Mouse (Mus musculus): ENCODE results near the gene Pla2g1b. TPM values are rescaled to one million over a fixed set of nuclear protein-coding genes. Genes with fewer than 3 reads are reported as not detected.
"Not testable (repeated sequence)": the region's sequence is repeated elsewhere in the genome, so short reads cannot be mapped to it uniquely, and the experiment has no call there.

Gene Pla2g1b
- polyA plus RNA-seq, 1 experiment from 2014 or later, result not detected

DNA sequence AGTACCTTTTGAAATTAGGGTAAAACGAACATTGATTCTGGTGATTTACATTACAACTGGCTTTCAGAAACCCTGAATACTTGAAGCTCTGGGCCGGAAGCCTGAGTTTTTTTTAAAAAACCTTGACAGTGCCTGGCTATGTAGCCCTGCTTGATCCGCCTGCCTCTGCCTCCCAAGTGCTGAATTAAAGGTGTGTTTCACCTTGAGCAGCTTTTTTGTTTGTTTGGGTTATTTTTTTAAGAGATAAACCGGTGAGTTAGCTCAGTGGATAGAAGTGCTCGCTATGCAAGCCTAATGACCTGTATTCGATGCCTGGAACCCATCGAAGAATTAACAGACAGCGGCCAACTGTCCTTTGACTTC is 24.6 kb downstream of the Pla2g1b start:
- DNase-seq (no peak), ATAC-seq (no peak)
- Histone ChIP-seq H3K9ac (replicated peaks) (peak overlapping the region; percentile 42; the same call in 1 of the 2 replicates), H3K27me3 (ENCODE audit: insufficient read depth, low read length) (no peaks in the 10 kb centered on the region), H3K9me3 (ENCODE audit: low read length) (no peaks in the 10 kb centered on the region), H3K4me3 (ENCODE audit: low read depth, low read length) (0 out of 2 replicates have a peak overlapping the region, but pooled peaks have one; percentile 16), H3K36me3 (replicated peaks; ENCODE audit: insufficient read depth, low read length) (no peaks in the 10 kb centered on the region), H3K4me2 (ENCODE audit: low read depth, low read length) (peak overlapping the region; percentile 77), H3K4me1 (ENCODE audit: insufficient read depth) (peaks cover 25% of the 10 kb centered on the region), H3K27ac (ENCODE audit: low read depth) (peak overlapping the region; percentile 100)
- TF ChIP-seq CTCF (IDR thresholded peaks at IDR 0.05; ENCODE audit: low read depth), result no peak
- TF ChIP-seq EP300 (IDR thresholded peaks at IDR 0.05; ENCODE audit: low read depth), result no peak
- 8% methylated on average over 8 of the region's 8 CpGs for WGBS (ENCODE audit: insufficient replicate concordance)

DNA sequence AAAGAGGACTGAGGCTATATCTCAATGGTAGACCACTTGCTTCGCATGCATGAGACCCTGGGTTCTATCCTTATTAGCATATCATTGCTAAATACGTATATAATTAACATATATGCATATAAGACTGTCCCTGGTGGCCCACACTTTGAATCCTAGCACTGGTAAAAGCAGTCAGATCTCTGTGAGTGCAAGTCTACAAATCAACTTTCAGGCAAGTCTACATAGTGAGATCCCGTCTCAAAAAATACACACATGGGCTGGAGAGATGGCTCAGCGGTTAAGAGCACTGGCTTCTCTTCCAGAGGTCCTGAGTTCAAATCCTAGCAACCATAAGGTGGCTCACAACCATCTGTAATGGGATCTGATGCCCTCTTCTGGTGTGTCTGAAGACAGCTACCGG is 25.0 kb downstream of the Pla2g1b start:
- DNase-seq (no peak), ATAC-seq (no peak)
- Histone ChIP-seq H3K4me2 (ENCODE audit: low read depth, low read length) (peak overlapping the region; percentile 77), H3K4me3 (ENCODE audit: low read depth, low read length) (no peak overlapping the region), H3K9me3 (ENCODE audit: low read length) (no peaks in the 10 kb centered on the region), H3K36me3 (replicated peaks; ENCODE audit: insufficient read depth, low read length) (no peaks in the 10 kb centered on the region), H3K27ac (ENCODE audit: low read depth) (peak overlapping the region; percentile 100), H3K4me1 (ENCODE audit: insufficient read depth) (peaks cover 25% of the 10 kb centered on the region), H3K9ac (replicated peaks) (peak overlapping the region; percentile 42), H3K27me3 (ENCODE audit: insufficient read depth, low read length) (no peaks in the 10 kb centered on the region)
- 0 out of 2 replicates have a peak, but pooled peaks have one; percentile 12 for TF ChIP-seq CTCF (IDR thresholded peaks at IDR 0.05; ENCODE audit: low read depth)
- no peak for TF ChIP-seq EP300 (IDR thresholded peaks at IDR 0.05; ENCODE audit: low read depth)
- WGBS (ENCODE audit: insufficient replicate concordance), result 30% methylated on average over 5 of the region's 5 CpGs

DNA sequence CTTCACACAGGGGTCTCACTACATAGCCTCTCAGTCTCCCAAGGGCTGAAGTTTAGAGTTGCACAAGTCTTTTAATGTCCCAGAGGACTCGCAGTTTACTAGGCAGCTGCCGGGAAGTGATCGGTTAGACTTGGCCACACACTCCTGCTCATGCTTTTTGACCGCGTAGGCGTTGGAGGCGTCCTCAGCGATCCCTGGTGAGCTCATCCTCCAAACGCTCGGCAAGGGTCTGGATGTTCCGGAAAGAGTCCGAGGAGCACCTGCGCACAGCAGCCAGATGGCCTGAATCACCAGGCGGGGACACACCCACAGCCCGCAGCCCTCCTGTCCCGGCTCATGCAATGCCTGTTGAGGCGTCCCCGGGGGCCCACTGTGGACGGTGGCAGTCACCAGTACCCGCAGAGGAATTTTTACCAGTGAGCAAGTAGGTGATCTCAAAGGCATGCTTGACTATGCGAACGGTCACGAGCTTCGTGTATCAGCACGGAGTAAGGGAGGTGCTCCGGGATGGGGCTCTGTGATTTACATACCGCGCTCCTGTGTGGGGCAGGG is 25.8 kb downstream of the Pla2g1b start:
- ATAC-seq, result peak; percentile 26
- Histone ChIP-seq H3K9ac (replicated peaks) (peak overlapping the region; percentile 28), H3K27ac (ENCODE audit: low read depth) (peak overlapping the region; percentile 100; the same call in 1 of the 2 replicates), H3K36me3 (replicated peaks; ENCODE audit: insufficient read depth, low read length) (no peaks in the 10 kb centered on the region), H3K27me3 (ENCODE audit: insufficient read depth, low read length) (no peaks in the 10 kb centered on the region), H3K9me3 (ENCODE audit: low read length) (no peaks in the 10 kb centered on the region), H3K4me2 (ENCODE audit: low read depth, low read length) (peak overlapping the region; percentile 77), H3K4me3 (ENCODE audit: low read depth, low read length) (peak overlapping the region; percentile 26), H3K4me1 (ENCODE audit: insufficient read depth) (peaks cover 25% of the 10 kb centered on the region)
- DNase-seq, result peak; percentile 76
- TF ChIP-seq EP300 (IDR thresholded peaks at IDR 0.05; ENCODE audit: low read depth) (no peak), CTCF (IDR thresholded peaks at IDR 0.05; ENCODE audit: low read depth) (0 out of 2 replicates have a peak, but pooled peaks have one; percentile 2)
- WGBS (ENCODE audit: insufficient replicate concordance), result 5% methylated on average over 28 of the region's 28 CpGs

DNA sequence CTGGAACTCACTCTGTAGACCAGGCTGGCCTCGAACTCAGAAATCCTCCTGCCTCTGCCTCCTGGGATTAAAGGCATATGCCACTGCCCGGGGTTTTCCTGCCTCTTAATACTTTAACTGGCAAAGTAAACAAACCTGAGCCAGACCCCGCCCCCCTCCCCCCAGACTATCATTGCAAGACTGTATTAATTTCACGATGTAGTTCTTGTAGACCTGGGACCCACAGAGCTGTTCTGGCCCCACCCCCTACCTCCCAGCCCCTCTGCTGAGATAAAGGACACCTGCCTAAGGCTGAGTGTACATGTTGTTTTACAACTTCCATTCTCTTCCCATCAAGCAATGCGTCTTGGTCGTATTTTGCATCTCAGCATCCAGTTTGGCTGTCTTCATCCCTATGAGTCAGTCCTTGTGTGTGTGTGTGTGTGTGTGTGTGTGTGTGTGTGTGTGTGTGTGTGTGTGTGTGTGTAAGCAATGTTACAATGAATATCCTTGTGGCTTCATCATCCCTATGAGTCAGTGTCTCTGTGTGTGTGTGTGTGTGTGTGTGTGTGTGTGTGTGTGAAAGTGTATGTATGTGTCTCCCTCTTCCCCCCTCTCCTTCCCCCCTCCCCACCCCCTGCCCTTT is 26.8 kb downstream of the Pla2g1b start:
- Histone ChIP-seq H3K27me3 (ENCODE audit: insufficient read depth, low read length) (no peaks in the 10 kb centered on the region), H3K36me3 (replicated peaks; ENCODE audit: insufficient read depth, low read length) (no peaks in the 10 kb centered on the region), H3K27ac (ENCODE audit: low read depth) (no peak overlapping the region), H3K9ac (replicated peaks) (no peak overlapping the region), H3K4me2 (ENCODE audit: low read depth, low read length) (no peak overlapping the region), H3K4me1 (ENCODE audit: insufficient read depth) (peaks cover 25% of the 10 kb centered on the region), H3K9me3 (ENCODE audit: low read length) (no peaks in the 10 kb centered on the region), H3K4me3 (ENCODE audit: low read depth, low read length) (no peak overlapping the region)
- TF ChIP-seq EP300 (IDR thresholded peaks at IDR 0.05; ENCODE audit: low read depth) (no peak), CTCF (IDR thresholded peaks at IDR 0.05; ENCODE audit: low read depth) (no peak)
- 58% methylated on average over 6 of the region's 6 CpGs for WGBS (ENCODE audit: insufficient replicate concordance)
- no peak for ATAC-seq
- DNase-seq, result no peak

DNA sequence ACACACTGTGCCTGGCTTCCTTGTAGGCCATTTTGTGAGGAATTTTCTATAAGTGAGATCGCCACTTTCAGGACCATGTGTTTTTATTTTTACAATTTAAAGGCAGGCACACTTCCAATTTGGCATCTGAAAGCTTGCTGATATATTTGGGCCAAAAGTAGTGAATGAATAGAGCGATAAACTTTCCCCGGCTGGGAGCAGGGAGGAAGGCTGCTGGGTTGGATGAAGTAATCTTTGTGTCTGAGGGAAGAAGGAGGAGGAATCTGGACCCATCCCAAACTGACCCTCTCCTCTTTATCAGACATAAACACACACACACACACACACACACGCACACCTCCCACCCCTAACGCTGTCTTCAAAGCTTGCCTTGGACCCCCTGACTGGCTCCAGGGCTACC is 27.4 kb downstream of the Pla2g1b start:
- no peaks in the 10 kb centered on the region for H3K27me3 ChIP-seq (ENCODE audit: insufficient read depth, low read length)
- H3K9me3 ChIP-seq (ENCODE audit: low read length), result no peaks in the 10 kb centered on the region
- H3K27ac ChIP-seq (ENCODE audit: low read depth), result no peak overlapping the region
- no peak for DNase-seq
- no peaks in the 10 kb centered on the region for H3K36me3 ChIP-seq (replicated peaks; ENCODE audit: insufficient read depth, low read length)
- no peak overlapping the region for H3K9ac ChIP-seq (replicated peaks)
- H3K4me1 ChIP-seq (ENCODE audit: insufficient read depth), result peaks cover 23% of the 10 kb centered on the region
- ATAC-seq, result no peak
- TF ChIP-seq CTCF (IDR thresholded peaks at IDR 0.05; ENCODE audit: low read depth), result no peak
- no peak for TF ChIP-seq EP300 (IDR thresholded peaks at IDR 0.05; ENCODE audit: low read depth)
- no peak overlapping the region for H3K4me3 ChIP-seq (ENCODE audit: low read depth, low read length)
- WGBS (ENCODE audit: insufficient replicate concordance), result 69% methylated on average over 5 of the region's 5 CpGs
- no peak overlapping the region for H3K4me2 ChIP-seq (ENCODE audit: low read depth, low read length)

DNA sequence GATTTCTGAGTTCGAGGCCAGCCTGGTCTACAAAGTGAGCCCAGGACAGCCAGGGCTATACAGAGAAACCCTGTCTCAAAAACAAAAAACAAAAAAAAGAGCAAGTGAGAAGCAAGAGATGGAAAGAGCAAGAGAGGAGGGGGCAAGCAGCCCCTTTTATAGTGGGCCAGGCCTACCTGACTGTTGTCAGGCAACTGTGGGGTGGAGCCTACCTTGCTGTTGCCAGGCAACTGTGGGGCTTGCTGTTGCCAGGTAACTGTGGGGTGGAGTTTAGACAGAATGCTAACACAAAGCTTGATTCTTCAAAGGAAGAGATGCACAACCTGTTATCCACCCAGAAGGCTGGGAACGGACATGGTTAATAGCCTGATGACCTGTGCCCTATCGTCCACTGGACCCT is 29.6 kb downstream of the Pla2g1b start:
- WGBS (ENCODE audit: insufficient replicate concordance), result 82% methylated on average over 3 of the region's 3 CpGs
- H3K4me3 ChIP-seq (ENCODE audit: low read depth, low read length); ATAC-seq; H3K27me3 ChIP-seq (ENCODE audit: insufficient read depth, low read length); H3K4me2 ChIP-seq (ENCODE audit: low read depth, low read length); H3K9ac ChIP-seq (replicated peaks); H3K36me3 ChIP-seq (replicated peaks; ENCODE audit: insufficient read depth, low read length); H3K27ac ChIP-seq (ENCODE audit: low read depth); H3K9me3 ChIP-seq (ENCODE audit: low read length); DNase-seq: not testable (repeated sequence)
- H3K4me1 ChIP-seq (ENCODE audit: insufficient read depth), result peaks cover 17% of the 10 kb centered on the region

All from liver, postnatal 0 days (tissue).